ENCODE assay signal across 8 mouse cellular contexts in the genomic region with DNA sequence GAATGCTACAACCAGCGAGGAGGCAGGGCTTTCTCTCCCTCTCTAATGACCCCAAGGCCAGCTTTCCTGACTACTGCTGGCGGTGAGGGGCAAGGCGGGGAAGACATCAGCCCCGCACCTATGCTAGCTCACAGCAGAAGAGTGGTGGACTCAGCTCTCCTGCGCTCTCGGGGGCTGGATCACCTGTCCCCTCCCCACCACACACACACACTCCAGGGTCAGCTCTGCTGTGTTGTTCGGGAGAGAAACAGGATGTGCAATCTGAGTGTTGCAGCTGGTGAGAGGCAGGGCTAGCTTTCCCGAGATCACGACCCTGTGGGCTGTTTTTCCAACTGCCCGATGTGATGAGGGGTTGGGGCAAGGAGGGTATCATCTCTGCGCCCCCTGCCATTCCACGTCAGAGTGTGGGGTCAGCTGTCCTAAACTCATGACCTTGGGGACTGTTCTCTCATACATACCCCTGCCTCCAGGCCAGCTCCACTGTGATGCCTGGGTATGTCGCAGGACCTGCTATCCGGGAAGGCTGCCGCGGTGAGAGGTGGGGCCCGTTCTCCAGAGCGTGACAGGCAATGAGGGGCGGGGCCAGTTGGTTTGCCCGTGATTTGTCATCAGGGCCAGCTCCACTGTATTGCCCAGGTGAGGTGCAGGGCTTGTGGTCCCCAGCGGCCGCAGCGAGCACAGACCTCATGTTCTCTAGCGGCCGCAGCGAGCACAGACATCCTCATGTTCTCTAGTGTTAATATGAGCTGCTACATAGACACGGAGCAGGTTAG. TPM values are rescaled to one million over a fixed set of nuclear protein-coding genes. Genes with fewer than 3 reads are reported as not detected.
DNase-seq lines count a peak whose midpoint lies in the region; ATAC-seq lines count a peak whose summit lies in the region.

No protein-coding gene starts in this region.

- peak overlapping the region; percentile 37 for H3K9ac ChIP-seq in forebrain, embryonic 11.5 days (ENCODE audit: low read length)
- 0 out of 2 replicates have a peak overlapping the region, but pooled peaks have one; percentile 19 for H3K9ac ChIP-seq in kidney, embryonic 16.5 days (replicated peaks; ENCODE audit: low read length)

- H3K4me3 ChIP-seq in forebrain, embryonic 11.5 days (ENCODE audit: low read depth, low read length), result no peak overlapping the region
- H3K4me3 ChIP-seq in kidney, embryonic 16.5 days (ENCODE audit: low read length), result peak overlapping the region; percentile 13

- 13% methylated on average over 27 of the region's 27 CpGs for WGBS in forebrain, embryonic 11.5 days
- WGBS in kidney, embryonic 16.5 days, result 8% methylated on average over 27 of the region's 27 CpGs

- H3K36me3 ChIP-seq in forebrain, embryonic 11.5 days (ENCODE audit: control insufficient read depth, insufficient read depth, low read length), result no peaks in the 10 kb centered on the region
- no peaks in the 10 kb centered on the region for H3K36me3 ChIP-seq in kidney, embryonic 16.5 days (ENCODE audit: insufficient read depth, low read length)

- H3K27ac ChIP-seq in forebrain, embryonic 11.5 days (ENCODE audit: low read depth, low read length), result no peak overlapping the region
- H3K27ac ChIP-seq in kidney, embryonic 16.5 days (ENCODE audit: low read length), result no peak overlapping the region

- peaks cover 5% of the 10 kb centered on the region for H3K27me3 ChIP-seq in forebrain, embryonic 11.5 days (ENCODE audit: control insufficient read depth, insufficient read depth, low read length)
- H3K27me3 ChIP-seq in kidney, embryonic 16.5 days (ENCODE audit: insufficient read depth, low read length), result peaks cover 5% of the 10 kb centered on the region

- DNase-seq in embryo, embryonic 10 days (ENCODE audit: low spot score), result peak; percentile 51
- no peak for DNase-seq in embryo, embryonic 9.5 days (ENCODE audit: extremely low spot score)
- DNase-seq in R1 (ENCODE audit: low read depth, low spot score), result peak; percentile 37
- peak; percentile 61 for DNase-seq in forebrain, embryonic 11.5 days (ENCODE audit: low spot score)
- DNase-seq in spleen, adult 12 weeks (ENCODE audit: low spot score), result no peak

- H3K4me2 ChIP-seq in forebrain, embryonic 11.5 days (ENCODE audit: low read depth, low read length, severe bottlenecking), result peak overlapping the region; percentile 35; the same call in 1 of the 2 replicates
- H3K4me2 ChIP-seq in kidney, embryonic 16.5 days (replicated peaks; ENCODE audit: low read depth, low read length), result peak overlapping the region; percentile 47

- peaks cover 5% of the 10 kb centered on the region; the same call in 1 of the 2 replicates for H3K4me1 ChIP-seq in forebrain, embryonic 11.5 days (replicated peaks; ENCODE audit: control insufficient read depth, insufficient read depth, low read length)
- peaks cover 12% of the 10 kb centered on the region; the same call in 1 of the 2 replicates for H3K4me1 ChIP-seq in kidney, embryonic 16.5 days (ENCODE audit: insufficient read depth, low read length)

- no peaks in the 10 kb centered on the region for H3K9me3 ChIP-seq in forebrain, embryonic 11.5 days (ENCODE audit: control insufficient read depth, low read length)
- H3K9me3 ChIP-seq in kidney, embryonic 16.5 days (ENCODE audit: low read length), result no peaks in the 10 kb centered on the region; the same call in 1 of the 2 replicates

- no peak for ATAC-seq in forebrain, embryonic 11.5 days (replicated peaks; ENCODE audit: low FRiP score)
- ATAC-seq in kidney, embryonic 16.5 days (ENCODE audit: low FRiP score, low TSS enrichment), result peak; percentile 81
- peak; percentile 30; the same call in 1 of the 2 replicates for ATAC-seq in megakaryocyte progenitor cell, adult 5-6 weeks (replicated peaks; ENCODE audit: poor library complexity)
- no peak for ATAC-seq in inflammation-experienced regulatory T-cells, adult 6 months

RNA-seq across cellular contexts. Expression of a gene that starts 6.9 kb away (rescaled TPM):
- polyA plus RNA-seq in forebrain, embryonic 11.5 days (2014; fragmentation: Nextera tagmentation; extraction: Ambion mirVana), result 0.76 and 0.77 TPM in 2 replicates
- 0.17 and 0.23 TPM in 2 replicates for polyA plus RNA-seq in kidney, embryonic 16.5 days (2015; fragmentation: Nextera tagmentation; extraction: Ambion mirVana)
- 0.73 and 0.79 TPM in 2 replicates for total RNA-seq in megakaryocyte progenitor cell, adult 5-6 weeks (2015)
- total RNA-seq in megakaryocyte progenitor cell, adult 5-6 weeks (2017), result 0.29 and 0.91 TPM in 2 replicates
- polyA plus RNA-seq in inflammation-experienced regulatory T-cells, adult 6 months (2017; shearing (Covaris generic)), result not detected

RNA-seq across cellular contexts. Expression of a gene that starts 7.0 kb away (rescaled TPM):
- not detected in 2 replicates for polyA plus RNA-seq in forebrain, embryonic 11.5 days (2014; fragmentation: Nextera tagmentation; extraction: Ambion mirVana)
- not detected in 2 replicates for polyA plus RNA-seq in kidney, embryonic 16.5 days (2015; fragmentation: Nextera tagmentation; extraction: Ambion mirVana)
- not detected in 2 replicates for total RNA-seq in megakaryocyte progenitor cell, adult 5-6 weeks (2015)
- not detected in 2 replicates for total RNA-seq in megakaryocyte progenitor cell, adult 5-6 weeks (2017)
- polyA plus RNA-seq in inflammation-experienced regulatory T-cells, adult 6 months (2017; shearing (Covaris generic)), result not detected

RNA-seq across cellular contexts. Expression of a gene that starts 16.7 kb away (rescaled TPM):
- not detected in 2 replicates for polyA plus RNA-seq in forebrain, embryonic 11.5 days (2014; fragmentation: Nextera tagmentation; extraction: Ambion mirVana)
- not detected in 2 replicates for polyA plus RNA-seq in kidney, embryonic 16.5 days (2015; fragmentation: Nextera tagmentation; extraction: Ambion mirVana)
- total RNA-seq in megakaryocyte progenitor cell, adult 5-6 weeks (2015), result not detected in 2 replicates
- not detected in 2 replicates for total RNA-seq in megakaryocyte progenitor cell, adult 5-6 weeks (2017)
- polyA plus RNA-seq in inflammation-experienced regulatory T-cells, adult 6 months (2017; shearing (Covaris generic)), result not detected

RNA-seq across cellular contexts. Expression of a gene that starts 30.0 kb away (rescaled TPM):
- polyA plus RNA-seq in forebrain, embryonic 11.5 days (2014; fragmentation: Nextera tagmentation; extraction: Ambion mirVana), result 1.1 and 1.8 TPM in 2 replicates
- 2.1 and 2.5 TPM in 2 replicates for polyA plus RNA-seq in kidney, embryonic 16.5 days (2015; fragmentation: Nextera tagmentation; extraction: Ambion mirVana)
- 0.02 TPM in 1 of 2 replicates, not detected in the other for total RNA-seq in megakaryocyte progenitor cell, adult 5-6 weeks (2015)
- total RNA-seq in megakaryocyte progenitor cell, adult 5-6 weeks (2017), result not detected in 2 replicates
- under 1 TPM in 1 of 3 experiments, not detected in 2; 0.10 TPM for polyA plus RNA-seq in inflammation-experienced regulatory T-cells, adult 6 months (2017; shearing (Covaris generic))

RNA-seq across cellular contexts. Expression of a gene that starts 30.1 kb away (rescaled TPM):
- not detected in 2 replicates for polyA plus RNA-seq in forebrain, embryonic 11.5 days (2014; fragmentation: Nextera tagmentation; extraction: Ambion mirVana)
- 0.12 TPM in 1 of 2 replicates, not detected in the other for polyA plus RNA-seq in kidney, embryonic 16.5 days (2015; fragmentation: Nextera tagmentation; extraction: Ambion mirVana)
- not detected in 2 replicates for total RNA-seq in megakaryocyte progenitor cell, adult 5-6 weeks (2015)
- not detected in 2 replicates for total RNA-seq in megakaryocyte progenitor cell, adult 5-6 weeks (2017)
- polyA plus RNA-seq in inflammation-experienced regulatory T-cells, adult 6 months (2017; shearing (Covaris generic)), result not detected

Comparison
In these comparisons a context has a peak if more than half of its experiments do, and no peak if none do; other contexts are left out.
1. DNase-seq: peak in embryo, embryonic 10 days (single experiment), R1 (single experiment) and forebrain, embryonic 11.5 days (single experiment); none in embryo, embryonic 9.5 days (single experiment) and spleen, adult 12 weeks (single experiment).
2. ATAC-seq: peak in kidney, embryonic 16.5 days (single experiment) and megakaryocyte progenitor cell, adult 5-6 weeks (single experiment); none in forebrain, embryonic 11.5 days (single experiment) and inflammation-experienced regulatory T-cells, adult 6 months (single experiment).